Mouse (Mus musculus): ENCODE measurements at regions not wholly inside any gene's neighbourhood (a gene's known extent, or its start where the extent isn't known, plus 50 kb on each side); places are given as distances from the start of the nearest gene placed in this dataset.

DNA sequence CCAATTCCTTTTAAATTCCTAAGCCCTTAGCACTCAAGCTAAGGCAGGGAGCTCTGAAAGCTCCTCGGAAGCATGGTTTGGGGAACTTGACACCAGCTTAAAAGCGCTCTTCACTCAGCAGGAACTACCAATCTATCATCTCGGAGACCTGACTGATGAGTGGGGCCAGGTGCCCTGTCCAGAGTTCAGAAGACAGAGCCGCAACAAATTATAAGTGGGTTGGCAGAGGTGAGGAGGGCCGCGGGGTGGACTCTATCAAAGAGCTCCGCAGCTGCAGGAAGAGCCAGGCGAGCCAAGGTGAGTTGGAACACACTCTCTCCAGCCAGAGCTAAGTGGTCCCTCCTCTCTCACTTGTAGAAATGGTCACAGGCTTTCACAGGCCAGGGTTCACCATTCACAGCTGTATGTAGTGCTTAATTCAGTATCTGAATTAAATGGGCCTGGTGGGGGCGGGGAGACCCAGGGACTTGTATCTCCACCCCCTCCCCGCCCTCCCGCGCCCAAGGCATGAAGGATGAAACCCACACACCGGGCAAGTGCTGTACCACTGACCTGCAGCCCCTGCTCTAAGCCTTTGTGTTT is 180.8 kb downstream of the Stim2 start:
- ATAC-seq (replicated peaks; ENCODE audit: poor library complexity, severe bottlenecking) = no peak

DNA sequence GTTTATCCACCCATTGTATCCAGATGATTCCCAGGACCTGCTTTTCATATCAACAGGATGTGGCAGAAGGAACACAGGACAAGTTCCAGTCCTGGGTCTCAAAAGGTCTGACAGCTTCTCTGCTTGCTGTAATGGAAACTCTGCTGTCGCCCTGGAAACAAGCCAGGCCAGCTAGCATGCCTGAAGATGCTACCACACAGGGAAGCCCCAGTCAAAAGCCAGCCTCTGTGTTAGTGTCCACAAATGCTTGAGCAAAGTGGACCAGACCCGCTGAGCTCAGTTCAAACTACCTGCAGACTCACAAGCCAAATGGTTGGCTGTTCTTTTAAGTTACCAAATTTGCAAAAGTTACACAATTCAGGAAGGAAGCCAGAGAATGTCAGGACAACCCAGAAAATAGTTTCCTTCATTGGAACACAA is 181.9 kb downstream of the Stim2 start:
- peak; percentile 63 for ATAC-seq (replicated peaks; ENCODE audit: poor library complexity, severe bottlenecking)

DNA sequence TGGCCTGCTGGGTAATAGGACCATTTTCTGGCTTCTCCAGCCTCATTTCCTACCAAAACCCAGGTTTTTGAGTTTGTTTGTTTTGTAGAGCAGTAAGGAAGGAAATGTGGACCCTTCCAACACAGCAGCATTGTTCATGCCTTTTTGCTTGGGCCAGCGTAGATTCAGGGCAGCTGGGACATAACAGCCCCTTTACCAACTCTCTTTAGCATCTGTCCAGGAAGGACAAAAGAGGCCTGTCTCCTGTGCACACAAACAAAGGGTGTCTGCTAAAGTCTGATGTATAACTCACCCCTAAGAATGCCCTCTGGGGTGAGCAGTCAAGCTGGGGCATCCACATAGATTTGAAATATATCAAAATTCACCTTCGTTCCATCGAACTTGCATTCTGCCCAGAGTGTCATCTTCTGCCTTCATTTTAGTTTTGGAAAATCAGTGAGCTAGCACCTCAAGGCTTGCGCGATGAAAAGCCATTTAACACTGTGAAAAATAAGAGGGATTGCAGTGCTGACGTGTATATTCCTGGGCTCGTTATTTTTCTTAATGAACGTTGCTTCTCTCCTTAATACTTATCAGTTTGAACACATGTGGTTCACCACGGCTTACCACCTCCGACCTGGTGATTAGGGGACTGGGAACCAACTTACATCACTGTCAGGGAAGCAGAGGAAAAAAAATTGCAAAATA is 182.5 kb downstream of the Stim2 start:
- ATAC-seq (replicated peaks; ENCODE audit: poor library complexity, severe bottlenecking) = 0 out of 2 replicates have a peak, but pooled peaks have one; percentile 2

DNA sequence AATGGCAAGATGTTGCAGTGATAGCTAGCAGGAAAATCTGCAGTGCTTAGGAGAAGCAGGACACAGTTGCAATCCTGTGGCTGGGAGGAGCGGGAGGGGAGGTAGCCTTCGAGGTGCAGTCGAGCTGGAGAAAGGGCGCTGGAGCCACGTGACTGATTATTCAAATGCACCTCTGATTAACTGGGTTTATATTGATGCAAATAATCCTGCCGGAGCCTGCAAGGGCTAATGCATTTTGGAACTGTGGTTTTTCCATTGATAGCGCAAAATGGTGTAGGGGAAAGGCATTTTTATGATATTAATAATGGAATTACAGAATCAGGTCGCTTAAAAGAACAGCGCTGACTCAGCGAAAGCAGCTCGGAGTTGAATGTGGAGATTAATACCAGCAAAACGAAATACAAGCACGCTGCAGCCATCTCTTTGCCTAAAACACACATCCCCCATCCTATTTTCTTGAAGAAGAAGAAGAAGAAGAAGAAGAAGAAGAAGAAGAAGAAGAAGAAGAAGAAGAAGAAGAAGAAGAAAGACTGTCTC is 183.1 kb downstream of the Stim2 start:
- peak; percentile 39 for ATAC-seq (replicated peaks; ENCODE audit: poor library complexity, severe bottlenecking)

DNA sequence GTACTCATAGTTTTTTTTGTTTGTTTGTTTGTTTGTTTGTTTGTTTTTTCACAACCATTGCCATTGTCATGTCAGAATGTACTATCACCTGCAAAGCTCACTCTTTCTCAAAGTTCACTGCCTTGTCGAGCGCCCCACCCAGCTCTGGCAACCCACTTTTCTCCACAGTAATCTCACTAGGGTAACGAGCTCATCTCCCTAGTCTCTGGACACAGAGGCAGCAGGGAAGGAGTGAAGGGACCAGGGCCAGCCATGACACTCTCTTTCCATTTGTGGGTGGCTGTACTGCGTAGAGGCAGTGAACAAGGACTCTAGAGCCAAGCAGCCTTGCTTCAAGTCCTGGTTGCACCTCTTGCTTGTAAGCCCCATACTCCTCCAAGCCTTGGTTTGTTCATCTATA is 184.5 kb downstream of the Stim2 start:
- no peak for ATAC-seq (replicated peaks; ENCODE audit: poor library complexity, severe bottlenecking)

DNA sequence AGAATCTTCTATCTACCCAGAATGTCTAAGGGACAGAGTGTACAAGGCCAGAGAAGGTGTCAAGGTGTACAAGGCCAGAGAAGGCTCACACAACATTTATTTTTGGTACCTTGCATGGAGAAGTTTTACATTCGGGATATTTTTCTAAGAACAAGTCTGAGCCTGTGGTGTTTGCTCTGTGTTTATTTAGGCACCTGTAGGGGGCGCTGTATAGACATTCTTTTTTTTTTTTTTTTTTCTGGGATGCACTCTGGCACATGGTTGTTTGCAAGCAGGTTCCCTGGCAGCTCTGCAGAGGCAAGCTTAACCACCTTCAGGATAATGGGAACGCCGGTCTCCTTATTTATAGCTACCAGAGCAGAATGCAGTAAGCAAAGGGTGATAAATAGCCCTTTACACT is 187.4 kb downstream of the Stim2 start:
- 0 out of 2 replicates have a peak, but pooled peaks have one; percentile 6 for ATAC-seq (replicated peaks; ENCODE audit: poor library complexity, severe bottlenecking)

DNA sequence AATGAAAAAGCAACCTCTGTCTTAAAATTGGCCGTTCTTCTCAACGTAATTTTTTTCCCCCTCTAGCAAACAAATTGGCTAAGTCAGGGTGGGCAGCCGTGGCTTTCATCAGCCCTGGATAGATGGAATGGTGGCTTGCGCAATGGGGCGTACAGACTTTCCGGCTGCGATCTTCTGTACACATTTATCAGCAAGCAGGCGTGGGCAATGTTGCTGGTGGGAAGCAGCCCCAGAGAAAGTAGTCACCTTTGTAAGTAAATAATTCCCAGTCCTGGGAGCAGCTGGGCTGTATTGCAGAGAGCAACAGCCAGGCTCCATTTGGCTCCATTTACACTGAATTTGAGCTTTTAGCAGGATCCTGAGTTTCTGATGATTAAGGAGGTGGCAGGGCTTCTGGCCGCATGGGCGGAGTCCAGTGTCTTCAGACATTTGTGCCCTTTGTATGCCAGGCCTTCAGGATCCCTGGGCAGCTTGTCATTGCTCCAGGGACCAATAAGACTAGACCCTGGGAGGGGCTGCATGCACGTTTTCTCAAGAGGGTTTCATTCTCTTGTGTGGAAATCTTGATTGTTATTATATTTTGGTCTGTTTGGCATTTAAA is 187.9 kb downstream of the Stim2 start:
- ATAC-seq (replicated peaks; ENCODE audit: poor library complexity, severe bottlenecking) = peak; percentile 56

DNA sequence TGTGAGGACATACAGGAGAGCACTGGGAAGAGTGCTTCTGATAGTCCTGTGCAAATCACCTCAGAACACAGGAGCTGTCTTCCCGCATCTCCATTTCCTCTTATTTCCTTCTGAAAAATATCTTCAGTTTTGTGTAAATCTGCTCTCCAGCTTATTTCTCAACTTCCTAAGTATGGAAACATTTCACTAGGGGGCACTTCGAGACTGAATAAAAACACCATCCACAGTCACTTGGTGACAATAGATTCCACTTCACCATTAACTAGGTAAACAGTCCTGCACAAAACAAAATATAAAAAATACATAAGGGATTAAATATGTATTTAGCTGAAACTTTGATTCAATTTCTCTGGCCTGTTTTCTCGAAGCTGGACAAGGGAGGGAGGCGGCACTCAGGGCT is 193.4 kb downstream of the Stim2 start:
- no peak for ATAC-seq (replicated peaks; ENCODE audit: poor library complexity, severe bottlenecking)

DNA sequence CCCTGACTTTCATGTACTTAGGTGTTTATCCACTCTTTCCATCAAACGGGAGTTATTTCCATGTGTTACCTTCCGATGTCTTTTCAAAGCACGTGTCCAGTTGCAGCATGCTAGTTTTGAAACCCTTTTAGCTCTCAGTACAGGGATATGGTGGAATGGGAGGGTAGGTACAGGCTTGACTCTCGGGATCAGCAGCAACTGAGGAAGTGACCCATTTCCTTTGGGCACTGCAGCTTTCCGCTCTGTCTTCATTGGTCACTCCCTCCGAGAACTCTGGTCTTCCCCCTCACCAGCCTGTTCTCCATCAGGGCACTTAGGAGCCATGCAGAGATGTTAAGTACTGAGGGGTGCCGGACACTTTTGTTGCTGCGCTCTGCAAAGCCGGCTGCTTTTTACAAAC is 196.5 kb downstream of the Stim2 start:
- ATAC-seq (replicated peaks; ENCODE audit: poor library complexity, severe bottlenecking) = peak; percentile 17; the same call in 1 of the 2 replicates

DNA sequence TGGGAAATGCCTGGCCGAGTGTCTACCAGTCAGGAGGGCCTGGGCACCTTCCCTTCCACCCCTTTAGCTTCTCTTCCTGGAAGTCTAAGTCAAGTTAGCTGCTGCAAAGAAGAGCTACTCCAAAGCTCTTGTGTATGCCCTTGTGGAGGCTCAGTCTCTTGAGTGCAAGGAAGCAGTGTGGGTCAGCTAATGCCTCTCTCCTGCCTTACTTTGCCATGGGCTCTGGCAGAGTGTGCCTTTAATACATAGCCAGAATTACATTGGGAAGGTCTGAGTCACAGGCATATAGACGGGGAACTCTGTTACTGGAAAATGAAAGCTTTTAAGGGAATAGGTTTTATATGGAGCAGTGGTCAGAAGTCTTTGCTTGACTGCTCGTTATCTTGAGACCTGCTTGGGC is 201.7 kb downstream of the Stim2 start:
- no peak for ATAC-seq (replicated peaks; ENCODE audit: poor library complexity, severe bottlenecking)

DNA sequence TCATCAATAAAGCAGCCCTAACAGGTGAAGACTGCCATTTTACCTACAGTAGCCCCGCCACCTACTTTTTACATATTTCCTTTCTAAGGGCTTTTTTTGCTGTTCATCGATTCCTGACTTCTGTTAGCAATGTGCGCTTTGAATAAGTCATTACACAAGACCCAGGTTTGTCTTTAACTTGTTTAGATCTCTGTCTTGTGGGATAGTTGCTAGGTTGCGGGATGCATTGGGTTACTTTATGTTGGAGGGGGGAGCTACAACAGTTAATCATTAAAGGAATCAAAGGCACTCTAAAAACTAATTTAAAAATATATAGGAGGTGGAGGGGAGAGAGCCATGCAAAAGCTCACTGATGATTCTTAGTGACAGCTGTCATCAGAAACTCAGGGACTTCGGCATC is 202.3 kb downstream of the Stim2 start:
- no peak for ATAC-seq (replicated peaks; ENCODE audit: poor library complexity, severe bottlenecking)

DNA sequence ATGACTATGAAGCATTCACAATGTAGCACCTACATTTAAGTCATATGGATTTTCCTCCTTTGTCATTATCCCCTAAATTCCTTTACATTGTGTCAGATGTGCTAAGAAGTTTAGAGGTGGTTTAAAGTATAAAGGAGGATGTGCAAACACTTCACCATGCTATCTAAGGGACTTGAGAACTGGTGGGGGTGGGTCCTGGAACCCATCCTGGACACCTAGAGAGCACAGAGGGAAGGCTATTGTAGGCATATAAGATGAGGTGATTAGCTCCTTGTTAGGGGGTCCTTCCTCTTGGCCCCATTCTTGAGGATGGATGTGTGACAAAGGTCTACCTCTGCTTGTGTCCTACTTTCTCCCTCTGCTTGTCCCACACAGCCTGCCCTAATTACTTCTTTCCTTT is 213.2 kb downstream of the Stim2 start:
- ATAC-seq (replicated peaks; ENCODE audit: poor library complexity, severe bottlenecking) = no peak

DNA sequence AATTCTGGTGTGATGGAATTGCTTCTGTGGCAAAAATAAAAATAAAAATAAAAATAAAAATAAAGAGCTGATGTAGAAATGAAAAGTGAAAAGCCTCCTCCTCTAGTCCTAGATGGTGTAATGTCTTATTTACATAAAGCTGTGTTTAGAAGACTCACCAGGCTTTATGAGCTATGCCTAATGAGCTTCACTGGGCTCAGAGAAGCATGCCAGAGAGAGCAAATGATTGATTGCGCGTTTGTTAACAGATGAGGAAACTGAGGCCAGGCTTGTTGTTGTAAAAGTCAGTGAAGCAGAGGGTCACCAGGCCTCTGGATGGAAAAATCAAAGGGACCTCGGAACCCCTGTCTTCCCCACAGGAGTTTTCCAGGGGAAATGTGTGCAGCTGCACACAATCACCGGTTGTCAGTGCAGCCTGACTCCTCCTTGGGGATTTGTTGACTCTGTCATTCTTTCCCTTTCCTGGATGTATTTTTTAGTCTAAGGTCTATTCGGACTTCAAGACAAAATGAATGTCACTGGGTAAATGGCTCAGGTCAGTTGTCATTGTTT is 213.8 kb downstream of the Stim2 start:
- no peak for ATAC-seq (replicated peaks; ENCODE audit: poor library complexity, severe bottlenecking)

DNA sequence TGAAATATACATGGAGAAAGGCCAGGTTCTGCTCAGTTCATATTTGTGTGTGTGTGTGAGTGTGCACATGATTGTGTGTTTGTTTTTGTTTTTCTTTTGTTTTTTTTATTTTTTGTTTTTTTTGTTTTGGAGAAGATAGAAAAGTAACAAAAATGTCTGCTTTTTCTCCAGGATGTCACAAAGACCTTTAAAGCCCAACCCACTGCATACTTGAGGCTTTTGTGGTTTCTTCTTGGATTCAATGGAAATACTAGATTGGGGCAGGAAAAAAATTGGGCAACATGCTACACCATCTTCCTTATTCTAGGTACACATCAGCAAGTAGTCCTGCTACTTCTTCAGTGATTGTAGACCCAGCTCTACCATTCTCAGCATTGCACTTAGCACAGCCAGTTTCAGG is 226.7 kb downstream of the Stim2 start:
- no peak for ATAC-seq (replicated peaks; ENCODE audit: poor library complexity, severe bottlenecking)

DNA sequence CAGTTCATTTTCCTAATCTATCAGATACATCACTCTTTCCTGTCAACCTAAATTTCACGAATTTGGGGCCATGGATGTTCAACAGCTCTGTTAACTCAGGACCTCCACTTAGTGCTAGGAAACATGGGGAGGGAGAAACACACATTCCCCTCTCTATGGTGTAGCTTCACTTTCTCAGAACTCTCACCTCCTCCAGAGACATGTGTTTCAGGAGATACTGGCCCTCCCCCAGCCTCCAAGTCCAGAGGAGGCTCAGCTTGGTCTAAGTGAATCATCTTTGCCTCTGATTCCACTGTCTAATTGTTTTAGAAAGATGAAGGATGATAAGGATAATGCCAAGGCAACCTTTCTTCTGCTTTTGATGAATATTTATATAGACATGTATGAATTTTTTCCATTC is 236.3 kb downstream of the Stim2 start:
- ATAC-seq (replicated peaks; ENCODE audit: poor library complexity, severe bottlenecking) = no peak

DNA sequence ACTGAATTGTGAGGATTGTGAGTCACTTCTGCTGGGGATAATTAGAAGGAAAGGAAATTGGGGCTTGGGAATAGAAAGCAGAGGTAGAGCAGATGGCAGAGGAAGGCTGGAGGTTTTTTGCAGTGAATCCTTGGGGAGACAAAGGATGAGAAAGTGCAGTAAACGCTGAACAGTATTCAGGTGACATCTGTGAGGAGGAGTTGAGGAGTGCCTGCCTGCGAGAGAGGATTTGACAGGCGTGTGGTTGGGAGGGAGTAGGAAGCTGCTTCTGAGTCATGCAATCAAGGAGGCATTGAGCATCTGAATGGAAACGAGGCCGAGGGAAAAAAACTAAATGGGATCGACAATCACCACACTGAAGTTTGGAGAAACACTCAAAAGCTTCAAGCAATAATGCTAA is 236.9 kb downstream of the Stim2 start:
- no peak for ATAC-seq (replicated peaks; ENCODE audit: poor library complexity, severe bottlenecking)

DNA sequence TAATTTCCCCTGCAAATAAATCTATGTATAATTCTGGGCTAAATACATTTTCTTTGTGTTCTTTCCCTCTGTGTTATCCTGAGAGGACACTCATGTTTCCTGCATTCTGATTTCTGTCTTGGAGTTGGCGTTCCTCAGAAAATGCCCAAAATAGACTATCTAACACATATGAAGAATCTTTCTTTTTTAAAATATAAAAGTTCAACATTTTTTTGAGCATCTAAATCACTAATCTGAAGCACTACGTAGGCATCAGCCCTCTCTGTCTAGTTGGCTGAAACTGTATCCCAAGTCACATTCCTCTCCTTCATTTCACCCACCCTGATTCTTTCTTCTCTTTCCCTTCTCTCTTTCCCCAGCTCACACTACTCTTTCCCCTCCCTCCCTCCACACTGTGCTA is 238.9 kb downstream of the Stim2 start:
- ATAC-seq (replicated peaks; ENCODE audit: poor library complexity, severe bottlenecking) = no peak

DNA sequence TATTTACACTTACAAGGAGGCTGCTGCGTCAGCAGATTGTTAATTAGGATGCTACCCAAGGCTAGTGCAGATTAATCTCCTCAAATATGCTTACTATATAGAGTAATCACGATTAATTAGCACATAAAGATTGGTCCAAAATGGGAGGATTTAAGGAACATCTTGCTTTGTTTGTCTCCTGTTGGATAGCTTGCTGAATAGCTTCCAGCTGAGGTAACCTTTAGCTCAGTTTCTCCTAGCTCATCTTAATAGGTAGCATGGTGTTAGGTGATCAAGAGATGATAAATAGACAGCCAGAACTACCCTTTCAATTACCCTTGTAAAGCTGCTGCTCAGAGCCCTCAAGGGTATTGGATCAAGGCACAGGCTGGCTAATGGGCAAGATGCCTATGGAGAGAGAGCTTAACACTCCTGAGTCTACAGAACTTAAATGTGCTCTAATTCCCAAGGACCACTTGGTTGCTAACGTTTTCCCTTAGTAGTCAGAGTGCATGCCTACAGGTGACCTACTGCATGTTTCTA is 240.4 kb downstream of the Stim2 start:
- ATAC-seq (replicated peaks; ENCODE audit: poor library complexity, severe bottlenecking) = no peak

DNA sequence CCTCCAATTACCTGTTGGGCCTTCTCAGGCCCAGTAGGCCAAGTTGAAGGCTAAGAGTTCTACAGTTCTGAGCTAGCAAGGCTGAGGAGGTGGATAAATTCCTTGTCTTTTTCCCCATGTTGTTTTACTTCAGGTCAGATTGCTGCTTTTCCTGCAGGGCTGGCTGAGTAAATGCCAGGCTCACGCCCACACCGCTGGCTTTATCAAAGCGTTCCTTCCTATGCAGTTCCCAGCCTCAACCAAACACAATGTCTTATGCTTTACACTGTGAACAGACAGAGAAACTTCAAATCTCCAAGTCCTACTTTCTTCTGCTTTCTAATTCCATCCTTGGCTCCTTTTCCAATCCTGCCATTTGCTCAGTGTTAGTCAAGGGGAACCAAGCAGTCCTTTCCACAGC is 241.3 kb downstream of the Stim2 start:
- ATAC-seq (replicated peaks; ENCODE audit: poor library complexity, severe bottlenecking) = no peak

DNA sequence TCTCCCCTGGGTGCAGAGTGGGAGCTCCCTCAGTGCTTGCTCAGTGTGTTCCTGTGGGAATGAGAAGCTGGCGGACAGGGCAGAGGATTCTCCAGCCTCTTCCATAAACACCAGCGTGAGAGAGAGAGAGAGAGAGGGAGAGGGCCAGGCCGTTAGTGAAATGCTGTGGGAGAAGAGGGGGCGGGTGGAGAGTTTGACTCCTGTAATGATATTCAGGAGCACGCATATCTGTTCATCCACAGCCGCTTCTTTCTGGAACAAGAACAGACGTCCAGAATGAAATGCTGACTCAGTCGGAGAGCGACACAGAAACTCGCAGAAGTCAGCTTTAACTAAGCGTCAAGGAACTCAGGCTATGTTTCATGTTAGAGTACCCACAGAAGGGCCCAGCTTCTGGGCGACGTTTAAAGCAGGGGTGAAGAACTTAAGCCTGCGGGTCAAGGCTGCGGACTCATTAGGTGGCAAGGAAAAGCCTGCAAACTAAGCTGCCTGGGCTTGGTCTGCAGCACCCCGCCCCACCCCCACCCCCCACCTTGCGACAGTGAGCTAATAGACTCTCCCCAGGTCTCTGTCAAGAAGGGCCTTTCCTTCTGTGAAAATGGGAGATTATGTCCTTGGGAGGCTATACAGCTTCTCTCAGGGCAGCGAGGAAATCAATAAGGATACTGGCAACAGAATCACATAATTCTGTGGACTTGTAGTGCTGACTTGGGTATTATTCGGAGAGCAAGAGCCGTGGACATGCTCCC is 243.0 kb downstream of the Stim2 start:
- ATAC-seq (replicated peaks; ENCODE audit: poor library complexity, severe bottlenecking) = no peak

Data from granulocyte monocyte progenitor cell, adult 5-6 weeks (primary cell).